Mouse (Mus musculus): Measurements from ENCODE around the gene Cdkal1. TPM values are rescaled to one million over a fixed set of nuclear protein-coding genes. Genes with fewer than 3 reads are reported as not detected.

Cdkal1 gene
- total RNA-seq, 1 experiment: 20.8 TPM

DNA sequence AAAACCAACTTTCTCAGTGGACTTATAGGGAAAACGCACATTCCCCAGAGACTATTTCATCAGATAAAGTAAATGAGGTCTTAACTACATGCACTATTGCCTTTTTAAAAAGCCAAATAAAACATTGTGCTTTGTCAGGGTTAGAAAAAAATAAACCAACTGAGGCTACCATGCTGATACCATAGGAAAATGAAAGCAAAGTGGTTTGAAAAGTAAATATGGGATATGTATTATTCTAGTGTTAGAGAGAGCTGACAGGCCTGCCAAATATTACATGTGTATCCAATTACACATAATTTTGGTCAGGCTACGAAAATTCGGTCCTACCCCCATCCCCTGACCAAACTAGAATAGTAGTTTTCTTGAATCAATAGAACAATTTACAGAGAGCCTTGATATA, 184.8 kb downstream of the Cdkal1 start:
- Histone ChIP-seq H3K27ac (ENCODE audit: insufficient read depth, low read depth, low read length, poor library complexity, severe bottlenecking) (no peak overlapping the region), H3K4me3 (ENCODE audit: insufficient read depth in 1 of 2, low read depth in 1 of 2, low read length in 2 of 2, poor library complexity in 1 of 2, severe bottlenecking in 1 of 2) (no peak overlapping the region), H3K9ac (ENCODE audit: insufficient read depth, low read depth, low read length, poor library complexity, severe bottlenecking) (no peak overlapping the region), H3K4me1 (ENCODE audit: control insufficient read depth in 2 of 2, insufficient read depth in 2 of 2, low read length in 2 of 2, poor library complexity in 1 of 2) (no peaks in the 10 kb centered on the region), H3K36me3 (ENCODE audit: control insufficient read depth, insufficient read depth, low read length, poor library complexity, severe bottlenecking) (no peaks in the 10 kb centered on the region), H3K9me3 (ENCODE audit: control insufficient read depth, insufficient read depth, low read depth, low read length) (no peaks in the 10 kb centered on the region)
- in situ Hi-C loops (cut with MboI; ENCODE audit: low sequenced_read_pairs in 2 of 2, unreplicated experiment in 2 of 2): no loop called here
- DNase-seq (ENCODE audit: low read depth, low spot score): no peak
- no peak for TF ChIP-seq CHD2 (IDR thresholded peaks at IDR 0.05; ENCODE audit: low read depth, low read length)
- no peak for TF ChIP-seq HCFC1 (IDR thresholded peaks at IDR 0.05; ENCODE audit: borderline replicate concordance, insufficient read depth, low read length)
- no peak for TF ChIP-seq ZC3H11A (IDR thresholded peaks at IDR 0.05; ENCODE audit: borderline replicate concordance, low read depth, low read length)
- no peak for TF ChIP-seq MAFK (IDR thresholded peaks at IDR 0.05; ENCODE audit: insufficient read depth, low read depth, low read length)

DNA sequence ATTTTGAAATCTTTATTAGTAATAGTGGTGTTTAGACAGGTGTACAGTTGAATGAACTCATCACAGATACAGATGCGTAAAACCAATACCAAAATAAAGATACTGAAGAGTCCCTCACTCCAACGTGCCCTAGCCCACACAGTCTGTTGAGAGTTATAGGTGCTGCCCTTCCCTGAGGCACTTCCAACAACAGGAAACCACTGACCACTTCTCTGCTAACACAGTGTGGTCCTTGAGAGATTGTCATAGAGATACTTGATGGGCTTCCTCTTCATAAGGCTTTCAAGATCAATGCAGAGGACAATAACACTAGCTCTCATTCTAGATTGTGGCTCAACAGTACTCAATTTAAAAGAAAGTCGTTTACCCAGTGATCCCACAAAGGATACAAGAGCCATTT, 191.6 kb downstream of the Cdkal1 start:
- no peaks in the 10 kb centered on the region for H3K9me3 ChIP-seq (ENCODE audit: control insufficient read depth, insufficient read depth, low read depth, low read length)
- no peaks in the 10 kb centered on the region for H3K4me1 ChIP-seq (ENCODE audit: control insufficient read depth in 2 of 2, insufficient read depth in 2 of 2, low read length in 2 of 2, poor library complexity in 1 of 2)
- no peaks in the 10 kb centered on the region for H3K36me3 ChIP-seq (ENCODE audit: control insufficient read depth, insufficient read depth, low read length, poor library complexity, severe bottlenecking)
- no peak overlapping the region for H3K4me3 ChIP-seq (ENCODE audit: insufficient read depth in 1 of 2, low read depth in 1 of 2, low read length in 2 of 2, poor library complexity in 1 of 2, severe bottlenecking in 1 of 2)
- no peak for TF ChIP-seq HCFC1 (IDR thresholded peaks at IDR 0.05; ENCODE audit: borderline replicate concordance, insufficient read depth, low read length)
- no peak for TF ChIP-seq CHD2 (IDR thresholded peaks at IDR 0.05; ENCODE audit: low read depth, low read length)
- no peak for TF ChIP-seq ZNF384 (IDR thresholded peaks at IDR 0.05; ENCODE audit: low read depth, low read length)
- no peak for TF ChIP-seq MAFK (IDR thresholded peaks at IDR 0.05; ENCODE audit: insufficient read depth, low read depth, low read length)
- TF ChIP-seq ZC3H11A (IDR thresholded peaks at IDR 0.05; ENCODE audit: borderline replicate concordance, low read depth, low read length): no peak
- in situ Hi-C loops (cut with MboI; ENCODE audit: low sequenced_read_pairs in 2 of 2, unreplicated experiment in 2 of 2): no loop called here
- no peak overlapping the region for H3K27ac ChIP-seq (ENCODE audit: insufficient read depth, low read depth, low read length, poor library complexity, severe bottlenecking)
- no peak for DNase-seq (ENCODE audit: low read depth, low spot score)
- H3K9ac ChIP-seq (ENCODE audit: insufficient read depth, low read depth, low read length, poor library complexity, severe bottlenecking): no peak overlapping the region

DNA sequence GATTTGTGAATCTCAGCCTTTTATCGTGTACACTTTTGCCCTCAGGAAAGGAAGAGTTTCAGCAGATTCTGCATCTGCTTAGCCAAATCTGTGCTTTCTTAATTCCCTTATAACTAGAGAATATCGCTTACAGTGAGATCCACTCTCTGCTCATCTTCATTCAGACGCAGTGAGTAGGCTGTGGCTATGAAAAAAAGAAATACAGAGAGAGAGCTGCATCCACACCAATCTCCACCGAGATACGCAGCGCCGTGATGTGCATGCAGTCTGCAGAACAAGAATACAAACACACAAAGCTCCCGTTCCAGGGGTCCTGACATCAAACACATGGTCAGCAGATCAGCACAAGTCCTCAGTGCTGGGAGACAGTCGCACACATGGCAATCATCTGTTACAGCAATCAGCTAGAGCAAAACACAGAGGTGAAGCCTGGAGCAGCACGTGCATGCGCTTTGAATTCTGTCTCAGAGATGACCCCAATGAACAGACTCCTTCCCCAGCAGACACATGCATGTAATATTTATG, 199.6 kb downstream of the Cdkal1 start:
- no peak overlapping the region for H3K27ac ChIP-seq (ENCODE audit: insufficient read depth, low read depth, low read length, poor library complexity, severe bottlenecking)

DNA sequence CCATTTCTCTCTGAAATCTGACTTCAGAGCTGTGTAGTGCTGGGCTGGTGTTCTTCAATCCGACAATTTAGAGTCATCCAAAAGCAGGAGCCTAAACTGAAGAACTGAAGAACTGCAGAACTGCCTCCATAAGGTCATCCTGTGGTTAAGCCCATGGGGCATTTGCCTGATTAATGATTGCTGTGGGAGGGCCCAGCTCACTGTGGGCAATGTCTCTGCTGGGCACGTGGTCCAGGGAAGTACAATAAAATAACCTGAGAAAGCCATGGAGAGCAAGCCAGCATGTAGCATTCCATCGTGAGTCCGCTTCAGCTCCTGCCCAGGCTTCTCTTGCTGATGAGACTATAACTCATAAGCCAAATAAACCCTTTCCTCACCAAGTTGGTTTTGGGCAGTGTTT, 202.1 kb downstream of the Cdkal1 start:
- Histone ChIP-seq H3K4me3 (ENCODE audit: insufficient read depth in 1 of 2, low read depth in 1 of 2, low read length in 2 of 2, poor library complexity in 1 of 2, severe bottlenecking in 1 of 2) (no peak overlapping the region), H3K9me3 (ENCODE audit: control insufficient read depth, insufficient read depth, low read depth, low read length) (no peaks in the 10 kb centered on the region), H3K9ac (ENCODE audit: insufficient read depth, low read depth, low read length, poor library complexity, severe bottlenecking) (no peak overlapping the region), H3K36me3 (ENCODE audit: control insufficient read depth, insufficient read depth, low read length, poor library complexity, severe bottlenecking) (no peaks in the 10 kb centered on the region), H3K27ac (ENCODE audit: insufficient read depth, low read depth, low read length, poor library complexity, severe bottlenecking) (no peak overlapping the region), H3K4me1 (ENCODE audit: control insufficient read depth in 2 of 2, insufficient read depth in 2 of 2, low read length in 2 of 2, poor library complexity in 1 of 2) (no peaks in the 10 kb centered on the region)
- no peak for DNase-seq (ENCODE audit: low read depth, low spot score)
- in situ Hi-C loops (cut with MboI; ENCODE audit: low sequenced_read_pairs in 2 of 2, unreplicated experiment in 2 of 2): no loop called here
- TF ChIP-seq HCFC1 (IDR thresholded peaks at IDR 0.05; ENCODE audit: borderline replicate concordance, insufficient read depth, low read length) (no peak), CHD2 (IDR thresholded peaks at IDR 0.05; ENCODE audit: low read depth, low read length) (no peak), ZC3H11A (IDR thresholded peaks at IDR 0.05; ENCODE audit: borderline replicate concordance, low read depth, low read length) (no peak), ZNF384 (IDR thresholded peaks at IDR 0.05; ENCODE audit: low read depth, low read length) (no peak), MAFK (IDR thresholded peaks at IDR 0.05; ENCODE audit: insufficient read depth, low read depth, low read length) (no peak)

More for the DNA sequence above, 199.6 kb downstream of the Cdkal1 start:
- no peak for DNase-seq (ENCODE audit: low read depth, low spot score)
- Histone ChIP-seq H3K9ac (ENCODE audit: insufficient read depth, low read depth, low read length, poor library complexity, severe bottlenecking) (no peak overlapping the region), H3K36me3 (ENCODE audit: control insufficient read depth, insufficient read depth, low read length, poor library complexity, severe bottlenecking) (no peaks in the 10 kb centered on the region), H3K9me3 (ENCODE audit: control insufficient read depth, insufficient read depth, low read depth, low read length) (no peaks in the 10 kb centered on the region), H3K4me3 (ENCODE audit: insufficient read depth in 1 of 2, low read depth in 1 of 2, low read length in 2 of 2, poor library complexity in 1 of 2, severe bottlenecking in 1 of 2) (no peak overlapping the region), H3K4me1 (ENCODE audit: control insufficient read depth in 2 of 2, insufficient read depth in 2 of 2, low read length in 2 of 2, poor library complexity in 1 of 2) (no peaks in the 10 kb centered on the region)
- in situ Hi-C loops (cut with MboI; ENCODE audit: low sequenced_read_pairs in 2 of 2, unreplicated experiment in 2 of 2): no loop called here
- TF ChIP-seq CHD2 (IDR thresholded peaks at IDR 0.05; ENCODE audit: low read depth, low read length) (no peak), ZNF384 (IDR thresholded peaks at IDR 0.05; ENCODE audit: low read depth, low read length) (no peak), ZC3H11A (IDR thresholded peaks at IDR 0.05; ENCODE audit: borderline replicate concordance, low read depth, low read length) (no peak), HCFC1 (IDR thresholded peaks at IDR 0.05; ENCODE audit: borderline replicate concordance, insufficient read depth, low read length) (no peak), MAFK (IDR thresholded peaks at IDR 0.05; ENCODE audit: insufficient read depth, low read depth, low read length) (no peak)

DNA sequence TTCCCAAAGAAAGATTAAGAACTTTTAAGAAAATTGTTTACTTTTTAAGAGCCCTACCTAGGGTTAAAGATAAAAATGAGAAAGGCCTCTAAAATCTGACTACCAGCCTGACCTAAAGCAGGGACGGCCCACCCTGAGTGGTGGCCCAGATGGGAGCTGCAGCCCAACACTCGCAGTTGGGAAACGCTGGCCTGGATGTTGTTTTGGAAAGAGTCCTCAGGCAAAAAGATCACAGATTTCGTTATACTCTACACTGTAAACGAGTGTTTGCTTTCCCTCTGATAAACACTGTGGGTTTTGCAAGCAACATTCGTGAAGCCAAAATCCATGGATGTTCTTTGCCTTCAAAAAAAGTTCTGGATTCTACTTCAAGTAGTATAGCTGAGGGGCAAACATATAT, 202.7 kb downstream of the Cdkal1 start:
- Histone ChIP-seq H3K9me3 (ENCODE audit: control insufficient read depth, insufficient read depth, low read depth, low read length) (no peaks in the 10 kb centered on the region), H3K36me3 (ENCODE audit: control insufficient read depth, insufficient read depth, low read length, poor library complexity, severe bottlenecking) (no peaks in the 10 kb centered on the region), H3K27ac (ENCODE audit: insufficient read depth, low read depth, low read length, poor library complexity, severe bottlenecking) (no peak overlapping the region), H3K4me1 (ENCODE audit: control insufficient read depth in 2 of 2, insufficient read depth in 2 of 2, low read length in 2 of 2, poor library complexity in 1 of 2) (no peaks in the 10 kb centered on the region), H3K9ac (ENCODE audit: insufficient read depth, low read depth, low read length, poor library complexity, severe bottlenecking) (no peak overlapping the region), H3K4me3 (ENCODE audit: insufficient read depth in 1 of 2, low read depth in 1 of 2, low read length in 2 of 2, poor library complexity in 1 of 2, severe bottlenecking in 1 of 2) (no peak overlapping the region)
- DNase-seq (ENCODE audit: low read depth, low spot score): no peak
- TF ChIP-seq ZC3H11A (IDR thresholded peaks at IDR 0.05; ENCODE audit: borderline replicate concordance, low read depth, low read length): no peak
- TF ChIP-seq MAFK (IDR thresholded peaks at IDR 0.05; ENCODE audit: insufficient read depth, low read depth, low read length): no peak
- TF ChIP-seq ZNF384 (IDR thresholded peaks at IDR 0.05; ENCODE audit: low read depth, low read length): no peak
- TF ChIP-seq HCFC1 (IDR thresholded peaks at IDR 0.05; ENCODE audit: borderline replicate concordance, insufficient read depth, low read length): no peak
- in situ Hi-C loops (cut with MboI; ENCODE audit: low sequenced_read_pairs in 2 of 2, unreplicated experiment in 2 of 2): no loop called here

Data from ES-E14 (cell line).